Mouse (Mus musculus) liver, embryonic 12.5 days (tissue): Measurements from ENCODE around the gene Sall1. TPM values are rescaled to one million over a fixed set of nuclear protein-coding genes. Genes with fewer than 3 reads are reported as not detected.
A peak's percentile ranks its signal among the peaks of the same experiment; 100 is the strongest.

Source experiments
- ATAC-seq: fragments of 200-750 bp; cut with Nextera tagmentation; 2 replicates; pipeline ENCODE4 v1.8.0; 2017; ENCODE audit warnings: moderate number of reproducible peaks, mild to moderate bottlenecking, moderate library complexity
- H3K27ac ChIP-seq: fragments of 300-500 bp; sonication (generic); 2 replicates; pipeline ENCODE4 v1.5.1; 2016; ENCODE audit warnings: mild to moderate bottlenecking
- H3K27me3 ChIP-seq: fragments of 300-500 bp; sonication (generic); replicated peaks from 2 replicates; pipeline ENCODE4 v1.6.1; 2016; ENCODE audit warnings: mild to moderate bottlenecking, moderate library complexity
- H3K36me3 ChIP-seq: fragments of 300-500 bp; sonication (generic); 2 replicates; pipeline ENCODE4 v1.6.1; 2016; ENCODE audit warnings: mild to moderate bottlenecking, moderate library complexity
- H3K4me1 ChIP-seq: fragments of 300-500 bp; sonication (generic); 2 replicates; pipeline ENCODE4 v1.6.1; 2016
- H3K4me2 ChIP-seq: fragments of 300-500 bp; sonication (generic); 2 replicates; pipeline ENCODE4 v1.6.1; 2016; ENCODE audit warnings: mild to moderate bottlenecking, moderate library complexity
- H3K4me3 ChIP-seq: fragments of 300-500 bp; sonication (generic); 2 replicates; pipeline ENCODE4 v1.5.1; 2016; ENCODE audit warnings: mild to moderate bottlenecking, moderate library complexity
- H3K9ac ChIP-seq: fragments of 300-500 bp; sonication (generic); 2 replicates; pipeline ENCODE4 v1.6.1; 2016; ENCODE audit warnings: mild to moderate bottlenecking, moderate library complexity
- H3K9me3 ChIP-seq: fragments of 300-500 bp; sonication (generic); replicated peaks from 2 replicates; pipeline ENCODE4 v1.6.1; 2016; ENCODE audit warnings: mild to moderate bottlenecking, moderate library complexity
- WGBS: fragments of 180-500 bp; shearing (Covaris S2); methylation state at CpG from one replicate; pipeline ENCODE4 v1.1.7; 2016; ENCODE audit not compliant: insufficient replicate concordance; 5-methylcytosine and 5-hydroxymethylcytosine counted together
- polyA plus RNA-seq: library from polyadenylated mRNA; unstranded; fragments of >200 nt; fragmentation: Nextera tagmentation; extraction: Ambion mirVana; gene quantifications from 2 replicates; pipeline ENCODE4 v1.2.1, GENCODE M21; 2016

Sall1 gene
- polyA plus RNA-seq, 1 experiment from 2014 or later, result 1.6 TPM

GRCm38 (mm10) chr8:89045726-89046125 is 1.8 kb upstream of the Sall1 start:
- H3K4me2 ChIP-seq, result peak overlapping the region; percentile 65
- no peak overlapping the region for H3K27ac ChIP-seq
- H3K9ac ChIP-seq, result no peak overlapping the region
- no peaks in the 10 kb centered on the region for H3K9me3 ChIP-seq
- no peak for ATAC-seq
- peaks cover 99% of the 10 kb centered on the region for H3K27me3 ChIP-seq
- peak overlapping the region; percentile 12; the same call in 1 of the 2 replicates for H3K4me3 ChIP-seq
- H3K4me1 ChIP-seq, result peaks cover 7% of the 10 kb centered on the region; the same call in 1 of the 2 replicates
- WGBS, result 4% methylated on average over 17 of the region's 17 CpGs
- no peaks in the 10 kb centered on the region for H3K36me3 ChIP-seq

- no peak overlapping the region for H3K9ac ChIP-seq
- H3K4me2 ChIP-seq, result peak overlapping the region; percentile 65
- ATAC-seq, result no peak
Observed at GRCm38 (mm10) chr8:89045218-89045601, 1.2 kb upstream of the Sall1 start.

GRCm38 (mm10) chr8:89044511-89045217 is 702 bp upstream of the Sall1 start:
- no peaks in the 10 kb centered on the region for H3K36me3 ChIP-seq
- peaks cover 7% of the 10 kb centered on the region; the same call in 1 of the 2 replicates for H3K4me1 ChIP-seq
- H3K27me3 ChIP-seq, result peaks cover 100% of the 10 kb centered on the region
- no peak for ATAC-seq
- 2% methylated on average over 31 of the region's 31 CpGs for WGBS
- peak overlapping the region; percentile 65 for H3K4me2 ChIP-seq
- peak overlapping the region; percentile 50; the same call in 1 of the 2 replicates for H3K4me3 ChIP-seq
- H3K9ac ChIP-seq, result no peak overlapping the region
- H3K9me3 ChIP-seq, result no peaks in the 10 kb centered on the region
- H3K27ac ChIP-seq, result no peak overlapping the region

More at GRCm38 (mm10) chr8:89045218-89045601, 1.2 kb upstream of the Sall1 start:
- H3K4me3 ChIP-seq, result no peak overlapping the region
- H3K36me3 ChIP-seq, result no peaks in the 10 kb centered on the region
- no peak overlapping the region for H3K27ac ChIP-seq
- H3K4me1 ChIP-seq, result peaks cover 7% of the 10 kb centered on the region; the same call in 1 of the 2 replicates
- H3K27me3 ChIP-seq, result peaks cover 100% of the 10 kb centered on the region
- WGBS, result 1% methylated on average over 29 of the region's 30 CpGs
- no peaks in the 10 kb centered on the region for H3K9me3 ChIP-seq

GRCm38 (mm10) chr8:89043371-89043841 is 556 bp downstream of the Sall1 start:
- Histone ChIP-seq H3K4me1 (peaks cover 7% of the 10 kb centered on the region; the same call in 1 of the 2 replicates), H3K27ac (peak overlapping the region; percentile 72), H3K4me3 (peak overlapping the region; percentile 50), H3K9ac (no peak overlapping the region), H3K36me3 (no peaks in the 10 kb centered on the region), H3K27me3 (peaks cover 96% of the 10 kb centered on the region), H3K9me3 (no peaks in the 10 kb centered on the region), H3K4me2 (peak overlapping the region; percentile 65)
- ATAC-seq, result peak; percentile 67
- 2% methylated on average over 29 of the region's 32 CpGs for WGBS

- Histone ChIP-seq H3K9ac (no peak overlapping the region; the same call in 1 of the 2 replicates), H3K27ac (peak overlapping the region; percentile 72)
Observed at GRCm38 (mm10) chr8:89042560-89043370, 1.2 kb downstream of the Sall1 start.

GRCm38 (mm10) chr8:89042118-89042460 is 1.9 kb downstream of the Sall1 start:
- peaks cover 96% of the 10 kb centered on the region for H3K27me3 ChIP-seq

More at GRCm38 (mm10) chr8:89042560-89043370, 1.2 kb downstream of the Sall1 start:
- H3K27me3 ChIP-seq, result peaks cover 96% of the 10 kb centered on the region
- H3K36me3 ChIP-seq, result no peaks in the 10 kb centered on the region
- H3K4me1 ChIP-seq, result peaks cover 7% of the 10 kb centered on the region; the same call in 1 of the 2 replicates
- under 1% methylated on average over 75 of the region's 80 CpGs for WGBS
- peak; percentile 46 for ATAC-seq
- H3K4me3 ChIP-seq, result peak overlapping the region; percentile 50
- H3K4me2 ChIP-seq, result peak overlapping the region; percentile 65
- H3K9me3 ChIP-seq, result no peaks in the 10 kb centered on the region

GRCm38 (mm10) chr8:89041421-89042117 is 2.4 kb downstream of the Sall1 start:
- Histone ChIP-seq H3K36me3 (no peaks in the 10 kb centered on the region), H3K4me3 (peak overlapping the region; percentile 50), H3K9ac (peak overlapping the region; percentile 48), H3K4me2 (peak overlapping the region; percentile 65), H3K4me1 (peaks cover 7% of the 10 kb centered on the region; the same call in 1 of the 2 replicates), H3K27ac (peak overlapping the region; percentile 50; the same call in 1 of the 2 replicates), H3K9me3 (no peaks in the 10 kb centered on the region), H3K27me3 (peaks cover 96% of the 10 kb centered on the region)
- WGBS, result under 1% methylated on average over 55 of the region's 55 CpGs
- ATAC-seq, result no peak

More at GRCm38 (mm10) chr8:89042118-89042460, 1.9 kb downstream of the Sall1 start:
- Histone ChIP-seq H3K4me3 (peak overlapping the region; percentile 50), H3K36me3 (no peaks in the 10 kb centered on the region), H3K4me2 (peak overlapping the region; percentile 65), H3K9me3 (no peaks in the 10 kb centered on the region), H3K9ac (peak overlapping the region; percentile 48), H3K4me1 (peaks cover 7% of the 10 kb centered on the region; the same call in 1 of the 2 replicates), H3K27ac (peak overlapping the region; percentile 50; the same call in 1 of the 2 replicates)
- WGBS, result 2% methylated on average over 35 of the region's 35 CpGs
- no peak for ATAC-seq

GRCm38 (mm10) chr8:89040751-89041420 is 3.1 kb downstream of the Sall1 start:
- no peaks in the 10 kb centered on the region for H3K36me3 ChIP-seq
- peaks cover 7% of the 10 kb centered on the region; the same call in 1 of the 2 replicates for H3K4me1 ChIP-seq
- peak overlapping the region; percentile 65 for H3K4me2 ChIP-seq
- WGBS, result 2% methylated on average over 40 of the region's 40 CpGs
- H3K9ac ChIP-seq, result peak overlapping the region; percentile 48
- peaks cover 96% of the 10 kb centered on the region for H3K27me3 ChIP-seq
- ATAC-seq, result no peak
- H3K4me3 ChIP-seq, result peak overlapping the region; percentile 50
- 0 out of 2 replicates have a peak overlapping the region, but pooled peaks have one; percentile 50 for H3K27ac ChIP-seq
- H3K9me3 ChIP-seq, result no peaks in the 10 kb centered on the region

GRCm38 (mm10) chr8:89039890-89040289 is 4.1 kb downstream of the Sall1 start:
- no peak for ATAC-seq
- Histone ChIP-seq H3K9ac (no peak overlapping the region), H3K9me3 (no peaks in the 10 kb centered on the region), H3K4me2 (no peak overlapping the region; the same call in 1 of the 2 replicates), H3K27me3 (peaks cover 90% of the 10 kb centered on the region), H3K27ac (no peak overlapping the region), H3K4me1 (peaks cover 7% of the 10 kb centered on the region; the same call in 1 of the 2 replicates), H3K36me3 (no peaks in the 10 kb centered on the region), H3K4me3 (no peak overlapping the region)
- WGBS, result 40% methylated on average over 6 of the region's 6 CpGs

GRCm38 (mm10) chr8:89038920-89039319 is 5.0 kb downstream of the Sall1 start:
- H3K4me2 ChIP-seq, result no peak overlapping the region
- peaks cover 86% of the 10 kb centered on the region for H3K27me3 ChIP-seq
- H3K27ac ChIP-seq, result no peak overlapping the region
- no peaks in the 10 kb centered on the region for H3K36me3 ChIP-seq
- 55% methylated on average over 4 of the region's 4 CpGs for WGBS
- H3K4me1 ChIP-seq, result peaks cover 7% of the 10 kb centered on the region; the same call in 1 of the 2 replicates
- no peak for ATAC-seq
- H3K9ac ChIP-seq, result no peak overlapping the region
- H3K4me3 ChIP-seq, result no peak overlapping the region
- H3K9me3 ChIP-seq, result no peaks in the 10 kb centered on the region
